Mouse (Mus musculus) CH12.LX (cell line): Measurements from ENCODE around the gene Ppp2r2d.

Experiments
- CTCF ChIP-seq, 2 experiments: IDR thresholded peaks in 1 of 2; conservative IDR thresholded peaks in 1 of 2; 2 replicates each; pipeline ENCODE4 v1.5.1; 2011 to 2012; ENCODE audit warnings: low read depth in 2 of 2, low read length in 2 of 2, improper control_type of control experiment in 1 of 2, inconsistent platforms in 1 of 2, mild to moderate bottlenecking in 1 of 2, moderate library complexity in 1 of 2
- MAZ ChIP-seq: IDR thresholded peaks from 2 replicates; pipeline ENCODE4 v1.6.1; 2012; ENCODE audit warnings: low read depth, mild to moderate bottlenecking, inconsistent platforms, low read length, improper control_type of control experiment, moderate library complexity
- POLR2A ChIP-seq: IDR thresholded peaks from 2 replicates; pipeline ENCODE4 v1.6.1; 2011; ENCODE audit warnings: low read depth, mild to moderate bottlenecking, improper control_type of control experiment, low read length
- USF1 ChIP-seq: IDR thresholded peaks from 2 replicates; pipeline ENCODE4 v1.6.1; 2014; ENCODE audit warnings: low read depth, mild to moderate bottlenecking, inconsistent platforms, low read length, improper control_type of control experiment
- ZKSCAN1 ChIP-seq: IDR thresholded peaks from 2 replicates; pipeline ENCODE4 v1.6.1; 2012; ENCODE audit warnings: low read depth, inconsistent platforms, low read length, improper control_type of control experiment, borderline replicate concordance

DNA sequence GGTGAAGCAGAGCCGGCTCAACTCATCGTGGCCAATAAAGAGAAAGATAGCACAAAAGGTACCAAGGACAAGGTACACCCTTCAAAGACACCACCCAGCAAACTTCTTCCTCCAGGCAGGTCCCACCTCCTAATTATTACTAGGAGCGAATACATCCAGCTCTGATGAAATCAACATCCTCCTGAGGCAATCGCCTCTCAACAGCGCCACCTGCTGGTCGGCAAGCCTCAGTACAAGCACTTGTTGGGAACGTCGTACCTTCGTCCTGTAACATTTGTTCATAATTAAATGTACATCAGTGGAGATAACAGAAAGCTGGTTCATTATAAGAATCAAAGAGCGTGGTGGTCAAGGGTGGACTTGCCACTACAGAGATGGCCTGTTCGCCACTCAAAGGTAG lies 18.1 kb upstream of the Ppp2r2d start:
- TF ChIP-seq POLR2A (no peak), CTCF (conservative IDR thresholded peaks at IDR 0.05 in 1 of 2, IDR thresholded peaks at IDR 0.05 in 1 of 2; ENCODE audit: low read depth in 2 of 2, low read length in 2 of 2) (peak; percentile 85 to 98), ZKSCAN1 (no peak), USF1 (no peak), MAZ (no peak)
